Mouse (Mus musculus): ENCODE measurements around the gene Coa4.

Gene Coa4

DNA sequence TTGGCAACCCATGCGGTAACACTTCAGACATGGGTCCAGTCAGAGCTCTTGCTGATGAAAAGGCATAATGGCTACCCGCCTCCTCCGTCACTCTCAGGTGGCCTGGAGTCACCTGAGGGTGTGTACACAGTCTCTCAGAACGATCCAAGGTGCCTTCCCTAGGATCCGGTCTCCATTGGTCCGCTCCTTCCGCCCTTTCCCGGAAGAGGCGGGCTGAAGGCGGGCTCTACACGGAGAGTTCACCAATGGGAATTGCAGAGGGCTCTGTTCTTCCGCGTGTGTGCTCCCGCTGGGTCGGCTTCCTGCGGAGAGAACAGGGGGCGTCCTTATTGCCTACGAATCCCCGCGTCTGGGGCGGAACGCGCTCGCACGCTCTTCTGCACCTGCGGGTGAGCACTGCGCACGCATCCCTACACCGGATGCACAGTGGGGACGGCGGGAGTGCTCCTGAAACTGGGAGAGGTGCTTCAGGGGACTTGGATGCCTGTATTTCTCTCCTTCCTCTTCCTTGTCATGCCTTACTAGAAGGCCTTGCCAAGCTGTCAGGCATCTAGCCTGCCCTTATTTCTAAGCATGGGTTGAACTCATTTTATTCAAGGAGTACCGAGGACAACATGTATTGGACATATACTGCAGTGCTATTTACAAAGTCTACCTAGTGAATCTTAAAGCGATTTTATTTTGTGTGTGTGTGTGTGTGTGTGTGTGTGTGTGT is at the start of gene Coa4:
Gene Coa4, plus strand, starts transcription at position 268 of the 715 bp plus-strand sequence.
- peak; percentile 98 for DNase-seq (ENCODE audit: low read depth, low spot score)

DNA sequence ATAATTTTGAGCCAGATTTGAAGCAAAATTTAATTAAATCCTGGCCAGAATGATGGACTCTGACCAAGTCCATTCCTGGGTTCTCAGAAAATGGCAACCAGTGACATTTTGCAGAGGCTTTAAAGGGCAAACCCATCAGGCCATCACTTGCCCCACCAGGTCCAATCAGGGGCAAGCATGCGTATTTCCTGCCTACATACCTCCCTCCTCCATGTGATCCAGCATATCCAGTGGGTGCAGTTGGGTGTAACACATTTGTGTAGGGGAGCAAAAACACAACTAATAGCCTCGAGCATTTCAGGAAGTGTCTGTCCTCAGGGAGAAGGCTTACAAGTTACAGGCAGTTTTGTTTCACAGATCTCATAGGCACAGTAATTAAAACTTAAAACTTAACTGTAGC is 49.6 kb upstream of the Coa4 start:
- DNase-seq (ENCODE audit: low read depth, low spot score) = no peak

DNA sequence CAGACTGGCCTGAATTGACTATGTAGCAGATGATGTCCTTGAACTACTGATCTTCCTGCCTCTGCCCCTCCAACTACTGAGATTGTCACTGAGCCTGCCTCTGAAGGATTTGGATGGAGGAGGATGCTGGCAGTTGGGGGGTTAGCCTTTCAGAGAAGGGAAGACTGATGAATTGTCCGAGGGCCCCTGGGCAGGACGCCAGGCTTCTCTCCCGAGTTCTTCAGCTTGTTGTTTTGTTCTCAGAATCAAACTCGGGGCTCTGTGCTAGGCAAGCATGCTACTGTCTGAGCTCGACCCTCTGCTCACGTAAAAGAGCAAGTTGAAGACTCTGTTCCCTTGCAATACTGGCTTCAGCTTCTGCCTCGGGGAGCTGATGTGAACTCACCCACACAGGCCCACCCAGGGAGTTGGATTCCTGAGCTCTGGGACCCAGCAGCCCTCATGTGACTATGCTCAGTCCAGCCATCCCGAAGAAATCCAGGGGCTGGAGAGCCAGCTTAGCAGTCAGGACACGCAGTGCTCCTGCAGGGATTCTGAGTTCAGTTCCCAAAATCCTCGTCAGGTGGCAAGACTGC is 48.3 kb upstream of the Coa4 start:
- no peak for DNase-seq (ENCODE audit: low read depth, low spot score)

DNA sequence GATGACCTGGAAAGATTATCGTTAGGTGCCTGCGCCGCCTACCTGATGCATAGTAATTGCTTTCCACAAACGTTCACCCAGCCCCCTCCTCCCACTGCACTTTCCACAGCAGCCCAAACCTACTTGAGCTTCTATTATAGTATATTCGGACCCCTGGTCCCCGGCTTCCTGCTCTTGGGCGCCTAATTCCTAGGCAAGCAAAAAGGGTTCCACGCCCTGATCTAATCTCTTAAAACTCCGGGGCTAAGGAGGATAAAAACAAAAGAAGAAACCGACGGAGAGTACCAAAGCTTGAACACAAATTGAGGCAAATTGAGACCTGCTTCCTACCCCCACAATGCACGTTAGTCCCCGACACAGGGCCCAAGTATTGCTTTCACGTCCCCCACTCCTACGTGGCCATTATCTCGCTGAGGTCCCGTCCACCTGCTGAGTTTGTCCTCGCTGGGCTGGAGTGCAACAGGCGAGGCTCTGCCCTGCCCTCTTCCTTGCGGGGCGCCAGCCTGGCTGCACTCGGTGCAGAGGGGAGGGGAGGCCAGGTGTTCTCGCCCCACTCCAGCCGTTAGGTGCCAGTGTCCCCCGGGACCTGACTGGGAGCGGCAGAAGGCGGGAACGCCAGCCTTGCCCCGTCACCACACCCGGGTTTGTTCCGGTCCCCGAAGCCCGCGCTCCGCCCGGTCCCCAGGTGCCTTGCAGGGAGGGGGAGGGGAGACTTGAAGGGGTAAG is 44.3 kb upstream of the Coa4 start:
- peak; percentile 55 for DNase-seq (ENCODE audit: low read depth, low spot score)

DNA sequence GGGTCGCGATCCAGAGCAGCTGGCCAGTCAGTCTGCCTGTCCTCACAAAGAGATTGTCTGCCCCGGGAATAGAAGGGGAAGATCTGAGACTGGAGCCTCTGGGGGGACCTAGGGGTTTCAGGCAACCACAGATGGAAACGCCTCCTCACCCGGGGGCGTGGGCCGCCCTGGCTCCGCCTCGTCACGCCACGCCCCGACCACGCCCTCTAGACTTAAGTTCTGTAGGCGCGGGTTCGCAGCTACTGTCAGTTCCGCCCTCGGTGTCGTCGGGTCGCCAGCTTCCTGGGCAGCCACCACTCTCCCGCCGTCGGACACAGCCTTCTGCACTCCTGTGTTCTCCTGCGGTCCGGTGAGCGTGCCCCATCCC is 43.8 kb upstream of the Coa4 start, which contains the start of gene Ucp2:
Gene Ucp2, plus strand, starts transcription at position 221 of the 367 bp plus-strand sequence.
- DNase-seq (ENCODE audit: low read depth, low spot score) = peak; percentile 92

DNA sequence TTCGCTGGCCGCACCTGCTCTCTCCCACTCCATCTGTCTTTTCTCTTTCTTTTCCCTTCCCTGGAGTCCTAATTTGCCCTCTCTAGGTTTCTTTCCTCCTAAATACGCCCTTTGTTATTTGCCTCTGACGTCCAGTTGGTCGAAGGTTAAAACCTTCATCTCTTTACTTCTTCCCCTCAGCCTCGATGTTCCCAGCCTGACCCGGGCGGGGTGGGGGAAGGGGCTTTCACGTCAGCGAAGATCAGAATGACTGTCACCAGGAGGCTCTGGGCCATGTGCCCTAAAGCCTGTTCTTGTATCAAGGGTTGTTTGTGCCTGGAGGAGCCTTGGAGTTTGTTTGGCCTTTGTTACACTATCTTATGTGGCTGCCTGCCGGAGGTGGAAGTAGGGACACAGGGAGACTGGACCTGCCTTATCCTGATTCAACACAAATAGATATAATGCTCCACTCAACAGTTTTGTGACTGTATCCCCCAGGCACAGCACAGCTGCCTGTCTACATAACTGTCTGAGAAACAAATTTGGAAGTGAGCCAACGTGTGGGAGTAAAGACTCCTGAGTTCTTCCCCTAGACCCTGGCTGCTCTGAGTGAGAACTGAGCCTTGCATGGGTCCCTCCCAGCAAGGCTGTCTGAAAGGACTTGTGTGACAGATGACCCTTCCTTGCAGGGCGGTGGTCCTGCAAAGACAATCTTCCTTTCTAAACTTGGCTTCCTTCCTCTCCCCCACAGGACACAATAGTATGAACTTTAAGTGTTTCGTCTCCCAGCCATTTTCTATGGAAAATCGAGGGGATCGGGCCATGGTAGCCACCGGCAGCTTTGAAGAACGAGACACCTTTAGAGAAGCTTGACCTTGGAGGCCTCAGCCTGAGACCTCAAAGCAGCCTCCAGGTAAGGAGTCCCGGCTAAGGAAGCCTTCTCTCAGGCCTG is 43.1 kb upstream of the Coa4 start:
- DNase-seq (ENCODE audit: low read depth, low spot score) = peak; percentile 74

DNA sequence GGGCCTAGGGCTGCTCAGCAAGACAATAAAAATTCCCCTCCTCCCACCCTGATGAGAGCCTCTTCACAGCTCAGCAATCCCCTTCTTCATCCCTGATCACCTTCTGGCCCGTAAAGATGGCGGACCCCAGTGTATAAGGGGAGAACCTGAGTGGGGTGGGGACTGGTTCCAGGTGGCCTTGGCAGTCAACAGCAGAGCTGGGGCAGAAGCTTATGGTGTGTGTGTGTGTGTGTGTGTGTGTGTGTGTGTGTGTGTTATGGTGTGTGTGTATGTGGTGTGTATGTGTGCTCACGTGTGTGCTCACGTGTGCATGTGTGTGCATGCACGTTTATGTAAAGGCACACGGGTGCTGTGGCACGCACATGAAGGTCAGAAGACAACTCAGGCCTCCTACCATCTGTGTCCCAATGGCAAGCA is 42.4 kb upstream of the Coa4 start:
- peak; percentile 61 for DNase-seq (ENCODE audit: low read depth, low spot score)

DNA sequence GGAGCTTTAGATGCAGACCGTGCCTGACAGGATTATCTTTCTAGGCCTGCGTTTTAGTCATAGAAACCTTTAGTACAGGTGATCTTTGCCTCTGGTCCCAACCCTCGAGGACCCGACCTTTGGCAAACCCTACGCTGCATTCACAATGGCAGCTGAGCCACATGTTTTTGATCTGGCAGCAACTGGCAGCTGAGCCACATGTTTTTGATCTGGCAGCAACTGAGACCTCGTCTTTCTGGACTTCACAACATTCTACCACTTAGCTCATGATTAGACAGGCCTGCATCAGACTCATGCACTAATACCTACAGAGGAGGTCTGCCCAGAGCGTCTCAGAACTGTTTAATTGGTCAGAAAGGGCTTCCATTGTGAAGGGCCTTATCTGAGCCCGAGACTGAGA is 41.8 kb upstream of the Coa4 start:
- no peak for DNase-seq (ENCODE audit: low read depth, low spot score)

DNA sequence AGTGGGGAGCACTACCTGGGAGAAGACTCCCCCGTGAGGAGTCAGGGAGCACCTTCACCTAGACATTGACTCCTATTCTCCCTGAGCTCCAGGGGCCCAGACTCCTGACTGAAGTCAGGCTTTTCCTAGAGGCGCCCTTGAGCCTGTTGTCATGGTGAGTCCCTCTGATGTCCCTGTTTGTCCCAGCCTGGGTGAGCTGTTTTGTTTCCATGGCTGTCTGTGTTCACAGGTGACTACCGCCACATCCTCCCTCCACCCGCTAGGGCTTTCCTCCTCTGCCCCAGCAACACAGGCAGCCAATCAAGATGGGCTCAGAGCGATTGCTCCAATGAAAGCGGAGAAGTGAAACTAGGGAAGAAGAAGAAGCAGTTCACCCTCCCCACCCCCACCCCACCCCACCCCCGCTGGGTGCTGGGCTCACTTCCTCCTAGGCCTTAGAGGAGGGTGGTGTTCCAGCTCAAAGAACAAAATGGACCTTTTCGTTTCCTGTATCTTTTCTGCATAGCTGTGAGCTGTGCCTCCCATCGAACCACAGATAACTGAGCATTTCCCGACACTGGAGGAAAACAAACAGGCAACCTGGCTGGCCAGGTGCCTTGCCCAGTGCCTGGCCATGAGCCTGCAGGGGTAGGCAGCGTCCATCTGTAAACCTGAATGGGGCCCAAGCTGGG is 41.2 kb upstream of the Coa4 start:
- DNase-seq (ENCODE audit: low read depth, low spot score) = peak; percentile 94

DNA sequence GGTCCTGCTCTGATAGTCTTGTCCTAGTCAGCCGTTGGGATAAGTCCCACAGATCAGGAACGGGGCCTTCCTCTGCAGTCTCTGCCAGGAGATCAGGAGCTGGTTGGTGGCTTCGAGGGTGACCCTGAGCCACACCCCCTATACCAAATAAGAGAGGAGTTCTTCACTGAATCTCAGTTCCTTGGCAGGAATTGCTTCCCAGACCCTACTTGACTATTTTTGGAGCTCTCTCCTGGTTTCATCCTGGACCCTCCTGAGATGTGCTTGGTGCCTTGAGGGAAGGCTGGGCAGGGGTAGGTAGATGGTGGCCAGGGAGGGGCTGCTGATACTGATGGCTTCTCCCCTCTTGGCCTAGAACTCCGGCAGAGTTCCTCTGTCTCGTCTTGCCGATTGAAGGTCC is 40.5 kb upstream of the Coa4 start:
- DNase-seq (ENCODE audit: low read depth, low spot score) = no peak

DNA sequence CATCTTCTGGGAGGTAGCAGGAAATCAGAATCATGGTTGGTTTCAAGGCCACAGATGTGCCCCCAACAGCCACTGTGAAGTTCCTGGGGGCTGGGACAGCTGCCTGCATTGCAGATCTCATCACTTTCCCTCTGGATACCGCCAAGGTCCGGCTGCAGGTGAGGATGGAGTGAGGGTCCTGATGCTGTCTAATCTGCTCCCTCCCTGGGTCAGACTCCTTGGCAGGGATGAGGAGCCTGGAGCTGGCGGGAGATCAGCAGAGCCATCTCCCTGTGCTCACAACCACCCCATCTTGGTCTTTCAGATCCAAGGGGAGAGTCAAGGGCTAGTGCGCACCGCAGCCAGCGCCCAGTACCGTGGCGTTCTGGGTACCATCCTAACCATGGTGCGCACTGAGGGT is 40.1 kb upstream of the Coa4 start:
- no peak for DNase-seq (ENCODE audit: low read depth, low spot score)

DNA sequence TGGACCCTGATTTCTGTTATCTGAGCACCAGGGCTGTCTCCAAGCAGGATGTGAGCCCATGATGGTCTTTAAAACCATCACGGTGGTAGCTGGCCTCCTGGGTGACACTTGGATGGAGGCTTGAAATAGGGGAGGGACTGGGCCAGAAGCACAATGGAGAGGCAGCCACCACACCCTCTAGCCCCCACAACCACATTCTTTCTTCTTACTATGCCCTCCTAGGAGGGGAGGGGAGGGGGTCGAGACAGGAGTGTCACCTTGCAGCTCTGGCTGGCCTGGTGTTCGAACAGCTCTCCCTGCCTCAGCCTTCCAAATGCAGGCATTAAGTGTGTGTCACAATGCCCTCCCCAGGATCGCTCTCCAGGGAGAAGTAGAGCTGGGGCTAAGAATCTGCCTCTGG is 39.5 kb upstream of the Coa4 start:
- DNase-seq (ENCODE audit: low read depth, low spot score) = peak; percentile 57

DNA sequence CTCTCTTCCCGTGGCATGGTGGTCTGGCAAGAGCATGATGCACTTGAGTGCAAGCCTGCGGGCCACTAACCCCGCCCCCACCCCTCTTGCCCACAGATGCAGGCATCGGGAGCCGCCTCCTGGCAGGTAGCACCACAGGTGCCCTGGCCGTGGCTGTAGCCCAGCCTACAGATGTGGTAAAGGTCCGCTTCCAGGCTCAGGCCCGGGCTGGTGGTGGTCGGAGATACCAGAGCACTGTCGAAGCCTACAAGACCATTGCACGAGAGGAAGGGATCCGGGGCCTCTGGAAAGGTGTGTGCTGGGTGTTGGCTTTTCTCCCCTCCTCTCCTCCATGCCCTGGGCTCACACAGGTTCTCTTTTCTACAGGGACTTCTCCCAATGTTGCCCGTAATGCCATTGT is 38.9 kb upstream of the Coa4 start:
- DNase-seq (ENCODE audit: low read depth, low spot score) = no peak

DNA sequence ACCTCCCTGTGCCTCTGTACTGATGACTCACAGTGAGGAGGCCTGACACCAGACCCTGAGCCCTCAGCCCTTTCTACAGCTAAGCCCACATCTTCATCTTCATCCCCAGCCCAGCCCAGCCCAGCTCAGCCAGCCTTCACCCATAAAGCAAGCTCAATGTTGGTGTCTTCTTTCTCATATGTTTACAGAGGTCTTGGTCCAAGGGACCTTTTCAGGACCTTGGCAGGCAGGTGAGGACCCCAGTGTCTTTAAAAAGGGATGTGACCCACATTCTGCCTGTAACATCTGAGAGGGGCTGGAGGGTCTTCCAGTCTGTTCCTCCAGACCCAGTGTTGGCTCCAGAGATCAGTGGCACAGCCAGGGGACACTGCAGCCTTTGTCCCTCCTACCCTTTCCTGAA is 37.4 kb upstream of the Coa4 start:
- DNase-seq (ENCODE audit: low read depth, low spot score) = no peak

DNA sequence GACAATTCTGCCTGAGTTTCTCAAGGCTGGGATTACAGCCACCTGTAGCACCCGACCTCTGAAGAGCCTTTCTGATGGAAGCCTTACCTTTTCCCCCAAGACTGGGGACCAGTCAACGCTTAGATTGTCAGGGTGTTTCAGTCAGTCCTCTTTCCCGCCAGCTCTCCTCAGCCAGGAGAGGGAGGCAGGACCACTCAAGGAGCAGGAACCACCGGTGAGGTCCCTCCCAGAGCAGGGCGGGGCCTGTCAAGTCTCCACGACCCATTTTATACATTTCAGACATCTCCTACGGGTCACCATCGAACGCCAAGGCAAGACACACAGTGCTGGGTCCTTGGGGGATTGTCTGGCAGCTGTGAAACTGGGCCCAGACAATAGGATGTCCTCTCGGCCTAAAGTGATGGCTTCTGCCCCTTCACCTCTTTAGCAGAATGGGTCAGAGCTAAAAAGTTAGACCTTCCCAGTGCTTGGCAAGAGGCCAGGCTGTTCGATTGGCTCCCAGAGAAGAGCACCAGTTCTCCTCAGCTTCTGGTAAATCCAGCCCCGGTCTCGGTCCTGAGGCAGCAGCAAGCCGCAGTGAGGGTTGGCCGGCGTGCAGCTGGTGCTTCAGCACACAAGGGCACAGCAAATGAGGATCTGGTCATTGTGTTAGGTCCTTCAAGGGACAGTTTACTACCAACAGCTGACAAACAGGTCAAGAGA is 36.4 kb upstream of the Coa4 start:
- DNase-seq (ENCODE audit: low read depth, low spot score) = peak; percentile 84

DNA sequence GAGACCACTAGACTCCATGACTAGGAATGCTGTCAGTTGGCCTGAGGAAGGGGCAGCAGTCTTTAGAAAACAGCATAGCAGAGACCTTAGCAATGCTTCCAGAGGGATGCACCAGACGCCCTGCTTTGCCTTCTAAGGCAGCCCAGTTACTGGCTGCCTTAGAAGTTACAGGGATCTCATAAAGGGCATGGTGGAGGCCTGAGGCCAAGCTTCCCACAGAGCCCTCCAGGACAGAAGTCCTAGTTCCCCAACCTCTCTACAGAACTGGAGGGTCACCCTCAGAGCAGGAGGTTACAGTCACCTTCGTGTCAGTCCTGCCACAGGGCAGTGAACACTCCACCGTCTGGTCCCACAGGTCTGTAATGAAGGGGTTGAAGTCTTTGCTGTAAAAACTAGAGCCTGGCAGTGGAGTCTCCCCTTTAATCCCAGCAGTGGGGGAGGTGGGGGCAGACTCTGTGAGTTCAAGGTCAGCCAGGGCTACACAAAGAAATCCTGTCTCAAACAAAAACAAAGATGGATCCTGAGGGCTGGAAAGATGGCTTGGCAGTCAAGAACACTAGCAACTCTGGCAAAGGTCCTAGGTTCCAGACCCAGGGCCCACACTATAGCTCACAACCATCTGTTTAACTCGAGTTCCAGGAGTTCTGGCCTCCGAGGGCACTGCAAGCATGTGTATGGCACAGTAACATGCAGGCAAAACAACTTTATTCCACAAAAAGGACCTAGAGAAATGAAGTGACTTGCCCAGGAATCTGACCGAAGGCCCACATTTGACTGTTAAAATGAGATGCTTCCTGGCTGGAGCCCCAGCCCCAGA is 35.6 kb upstream of the Coa4 start:
- DNase-seq (ENCODE audit: low read depth, low spot score) = peak; percentile 79

DNA sequence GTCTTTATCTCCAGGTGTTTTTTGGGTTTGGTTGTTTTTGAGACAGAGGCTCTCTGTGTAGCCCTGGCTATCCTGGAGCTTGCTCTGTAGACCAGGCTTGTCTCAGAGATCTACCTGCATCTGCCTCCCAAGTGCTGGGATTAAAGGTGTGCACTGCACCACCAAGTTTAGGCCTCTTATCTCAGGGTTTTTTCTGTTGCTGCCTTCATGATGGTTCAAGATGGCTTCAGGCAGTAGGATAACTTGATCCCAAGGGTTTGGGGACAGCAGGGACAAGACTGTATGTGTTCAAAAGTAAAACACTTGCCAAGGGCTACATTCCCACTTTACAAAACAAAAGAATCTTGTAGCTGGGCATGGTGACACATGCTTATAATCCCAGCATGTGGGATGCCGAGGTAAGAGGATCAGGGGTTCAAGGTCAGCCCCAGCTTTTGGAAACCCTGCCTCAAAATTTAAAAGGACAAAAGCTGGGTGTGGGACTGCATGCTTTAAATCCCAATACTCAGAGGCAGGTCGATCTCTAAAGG is 35.0 kb upstream of the Coa4 start:
- DNase-seq (ENCODE audit: low read depth, low spot score) = peak; percentile 97

DNA sequence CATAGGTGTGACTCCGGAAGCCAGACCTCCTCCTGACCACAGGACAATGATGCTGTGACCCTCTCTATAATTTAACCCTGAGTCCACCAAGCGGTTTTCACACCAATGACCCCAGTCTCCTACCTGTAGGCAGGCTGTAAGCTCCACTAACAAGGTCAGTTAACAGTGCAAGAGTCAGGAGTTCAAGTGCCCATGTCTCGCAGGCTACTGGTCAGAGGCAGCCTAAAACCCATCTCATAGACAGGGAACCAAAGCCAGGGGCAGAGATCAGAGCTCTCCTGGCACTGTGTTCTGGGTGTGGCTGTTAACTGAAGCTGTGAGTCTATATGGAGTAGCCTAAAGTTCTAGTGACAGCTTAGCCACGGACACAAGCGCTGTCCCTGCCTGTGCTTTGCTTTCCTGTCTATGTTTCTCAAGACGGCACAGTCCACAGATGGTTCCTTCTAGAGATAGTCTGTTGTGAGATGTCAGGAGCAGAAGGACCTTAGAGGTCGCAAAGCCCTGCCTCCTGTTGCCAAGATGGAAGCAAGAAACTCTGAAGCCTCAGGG is 34.4 kb upstream of the Coa4 start:
- DNase-seq (ENCODE audit: low read depth, low spot score) = no peak

DNA sequence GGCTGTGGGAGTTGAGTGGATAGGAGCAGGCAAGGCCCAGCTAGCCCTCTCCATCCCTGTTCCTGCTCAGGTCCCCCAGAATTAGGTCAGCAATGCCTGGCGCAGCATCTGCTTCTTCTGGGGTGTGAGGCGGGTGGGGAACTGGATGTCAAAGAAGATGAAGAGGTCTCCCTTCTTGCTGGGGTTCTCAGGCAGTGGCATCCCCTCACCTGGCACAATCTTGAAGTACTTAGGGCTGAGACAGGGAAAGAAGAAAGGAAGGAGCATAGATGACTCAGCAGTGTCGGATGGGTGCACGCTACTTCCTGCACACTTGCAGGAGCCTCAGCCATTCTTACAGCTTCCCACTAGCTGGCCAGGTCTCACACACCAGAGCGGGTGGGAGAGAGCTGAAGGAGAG is 33.8 kb upstream of the Coa4 start:
- no peak for DNase-seq (ENCODE audit: low read depth, low spot score)

Measured in R1 (cell line).